Mouse (Mus musculus): ENCODE measurements around the gene Mrrf. TPM values are rescaled to one million over a fixed set of nuclear protein-coding genes. Genes with fewer than 3 reads are reported as not detected.

Gene Mrrf
- polyA plus RNA-seq, 1 experiment = 24.5 TPM

DNA sequence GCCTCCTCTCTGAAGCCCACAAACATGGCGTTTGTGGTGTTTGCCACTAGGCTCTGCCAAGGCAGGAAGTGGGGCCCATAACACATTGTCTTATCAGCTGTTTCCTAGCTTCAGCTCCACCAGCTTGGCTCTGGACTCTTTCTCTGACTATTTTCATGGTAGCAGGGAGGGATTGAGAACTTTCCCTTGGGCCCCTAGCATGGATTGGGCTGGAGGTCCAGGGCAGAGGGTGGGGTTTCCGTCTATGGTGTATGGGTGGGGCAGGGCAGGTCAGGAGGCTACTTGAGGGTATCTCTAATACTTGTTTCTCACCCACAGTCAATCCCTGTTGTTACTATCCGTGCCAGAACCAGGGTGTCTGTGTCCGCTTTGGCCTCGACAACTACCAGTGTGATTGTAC is 100.7 kb downstream of the Mrrf start:
- DNase-seq = no peak
- WGBS = 65% methylated on average over 5 of the region's 5 CpGs
- TF ChIP-seq POLR2A (IDR thresholded peaks at IDR 0.05; ENCODE audit: borderline replicate concordance, extremely low read depth, low read depth, low read length) (no peak), CTCF (IDR thresholded peaks at IDR 0.05; ENCODE audit: insufficient read depth, low read length) (no peak)
- Histone ChIP-seq H3K4me3 (replicated peaks; ENCODE audit: extremely low read depth, low read depth, low read length) (no peak overlapping the region), H3K4me1 (ENCODE audit: control insufficient read depth, insufficient read depth, low read length) (peaks cover 18% of the 10 kb centered on the region)

DNA sequence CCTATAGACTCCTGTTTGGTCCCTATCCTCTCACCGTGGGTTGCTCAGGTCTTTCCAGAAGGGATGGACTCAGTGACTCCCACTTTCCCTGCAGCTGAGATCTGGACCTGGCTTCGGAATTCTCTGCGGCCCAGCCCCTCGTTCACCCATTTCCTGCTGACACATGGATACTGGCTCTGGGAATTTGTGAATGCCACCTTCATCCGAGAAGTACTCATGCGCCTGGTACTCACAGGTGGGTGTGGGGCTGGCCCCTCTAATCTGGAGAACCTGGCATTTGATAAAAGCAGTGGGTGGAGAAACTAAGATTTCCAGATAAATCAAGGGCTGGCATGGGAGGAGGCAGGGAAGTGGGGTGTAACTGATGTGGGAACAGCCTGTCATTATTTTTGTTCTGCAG is 101.4 kb downstream of the Mrrf start:
- H3K4me1 ChIP-seq (ENCODE audit: control insufficient read depth, insufficient read depth, low read length) = peaks cover 18% of the 10 kb centered on the region
- WGBS = 69% methylated on average over 6 of the region's 6 CpGs
- no peak overlapping the region for H3K4me3 ChIP-seq (replicated peaks; ENCODE audit: extremely low read depth, low read depth, low read length)
- TF ChIP-seq CTCF (IDR thresholded peaks at IDR 0.05; ENCODE audit: insufficient read depth, low read length) = no peak
- TF ChIP-seq POLR2A (IDR thresholded peaks at IDR 0.05; ENCODE audit: borderline replicate concordance, extremely low read depth, low read depth, low read length) = no peak
- DNase-seq = no peak

DNA sequence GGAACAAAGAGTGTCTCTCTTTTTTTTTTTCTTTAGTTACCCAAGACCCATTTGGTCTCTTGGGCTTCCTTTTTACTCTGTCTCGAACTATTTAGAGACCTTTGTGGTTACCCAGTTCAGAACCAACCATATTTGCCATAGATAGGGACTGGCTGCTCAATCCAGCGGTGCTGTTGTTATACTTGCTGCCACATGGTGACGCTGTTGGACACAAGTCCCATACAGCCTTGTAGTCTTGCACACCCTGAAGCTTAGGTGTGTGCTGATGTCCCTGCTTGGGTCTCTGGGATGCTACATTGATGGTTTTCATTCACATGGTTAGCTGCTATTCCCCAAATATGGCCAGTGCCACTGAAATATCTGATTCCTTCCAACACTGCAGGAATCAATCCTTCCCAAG is 102.3 kb downstream of the Mrrf start:
- Histone ChIP-seq H3K4me1 (ENCODE audit: control insufficient read depth, insufficient read depth, low read length) (peaks cover 18% of the 10 kb centered on the region), H3K4me3 (replicated peaks; ENCODE audit: extremely low read depth, low read depth, low read length) (no peak overlapping the region)
- no peak for DNase-seq
- WGBS = 82% methylated on average over 3 of the region's 3 CpGs
- 0 out of 2 replicates have a peak, but pooled peaks have one; percentile 21 for TF ChIP-seq CTCF (IDR thresholded peaks at IDR 0.05; ENCODE audit: insufficient read depth, low read length)
- no peak for TF ChIP-seq POLR2A (IDR thresholded peaks at IDR 0.05; ENCODE audit: borderline replicate concordance, extremely low read depth, low read depth, low read length)

DNA sequence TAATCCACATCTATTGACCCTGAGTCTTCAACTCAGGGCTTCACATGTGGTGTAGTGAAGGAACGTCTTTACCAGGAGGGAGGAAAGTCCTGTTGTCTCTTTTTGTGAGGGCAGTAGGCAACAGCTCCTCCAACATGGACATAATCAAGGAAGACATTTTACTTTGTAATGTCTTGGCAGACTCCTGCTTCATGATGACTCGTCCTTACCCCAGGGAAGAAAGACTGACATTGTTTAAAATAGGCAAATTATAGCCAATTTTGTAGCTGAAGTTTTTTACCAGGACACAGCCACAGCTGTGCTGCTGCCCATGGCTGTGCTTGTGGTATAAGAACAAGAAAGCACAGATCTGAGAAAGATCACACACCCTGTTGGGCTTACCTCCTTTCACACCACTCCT is 102.8 kb downstream of the Mrrf start:
- no peak overlapping the region for H3K4me3 ChIP-seq (replicated peaks; ENCODE audit: extremely low read depth, low read depth, low read length)
- 83% methylated on average over 2 of the region's 2 CpGs for WGBS
- TF ChIP-seq CTCF (IDR thresholded peaks at IDR 0.05; ENCODE audit: insufficient read depth, low read length) = no peak
- no peak for TF ChIP-seq POLR2A (IDR thresholded peaks at IDR 0.05; ENCODE audit: borderline replicate concordance, extremely low read depth, low read depth, low read length)
- peaks cover 18% of the 10 kb centered on the region for H3K4me1 ChIP-seq (ENCODE audit: control insufficient read depth, insufficient read depth, low read length)
- DNase-seq = no peak

Other genes starting within 250 kb of the Mrrf start
- 1.3 and 1.7 TPM in 2 replicates for gene Ttll11, start 156.5 kb upstream of the Mrrf start, polyA plus RNA-seq (2012; rRNA removed)
- gene Ndufa8, start 87.0 kb upstream of the Mrrf start, polyA plus RNA-seq (2012; rRNA removed) = 52.3 and 56.0 TPM in 2 replicates
- gene Morn5, start 86.9 kb upstream of the Mrrf start, polyA plus RNA-seq (2012; rRNA removed) = 3.0 and 4.4 TPM in 2 replicates
- gene Lhx6, start 31.0 kb upstream of the Mrrf start, polyA plus RNA-seq (2012; rRNA removed) = 1.8 and 3.6 TPM in 2 replicates
- 10.6 and 14.5 TPM in 2 replicates for gene Rbm18, start 384 bp downstream of the Mrrf start, polyA plus RNA-seq (2012; rRNA removed)
- 58.4 and 66.1 TPM in 2 replicates for gene Ptgs1, start 94.0 kb downstream of the Mrrf start, polyA plus RNA-seq (2012; rRNA removed)
- not detected in 2 replicates for gene Olfr338, start 237.1 kb downstream of the Mrrf start, polyA plus RNA-seq (2012; rRNA removed)